Mouse (Mus musculus): ENCODE data around the gene Epdr1. TPM values are rescaled to one million over a fixed set of nuclear protein-coding genes. Genes with fewer than 3 reads are reported as not detected.

Epdr1 gene
- polyA plus RNA-seq, 1 experiment from 2014 or later: 13.8 TPM

- no peaks in the 10 kb centered on the region for H3K4me1 ChIP-seq (replicated peaks; ENCODE audit: control insufficient read depth, insufficient read depth, low read length)
- no peaks in the 10 kb centered on the region for H3K9me3 ChIP-seq (ENCODE audit: control insufficient read depth, low read length)
- no peak overlapping the region for H3K27ac ChIP-seq (ENCODE audit: low read depth)
- DNase-seq (ENCODE audit: low spot score) (no peak), ATAC-seq (replicated peaks; ENCODE audit: low FRiP score, low TSS enrichment, low read depth) (no peak)
- no peaks in the 10 kb centered on the region for H3K27me3 ChIP-seq (replicated peaks; ENCODE audit: control insufficient read depth, insufficient read depth, low read length)
- H3K4me3 ChIP-seq (ENCODE audit: low read depth, low read length): no peak overlapping the region
- no peaks in the 10 kb centered on the region for H3K36me3 ChIP-seq (ENCODE audit: control insufficient read depth, insufficient read depth, low read length)
- no peak overlapping the region for H3K9ac ChIP-seq (ENCODE audit: low read length)
- H3K4me2 ChIP-seq (ENCODE audit: low read length): no peak overlapping the region
- WGBS: 91% methylated on average over 5 of the region's 5 CpGs
Observed at GRCm38 (mm10) chr13:19630768-19631709, 11.3 kb upstream of the Epdr1 start.

GRCm38 (mm10) chr13:19626473-19626872 is 6.7 kb upstream of the Epdr1 start:
- H3K9me3 ChIP-seq (ENCODE audit: control insufficient read depth, low read length): no peaks in the 10 kb centered on the region
- no peak for DNase-seq (ENCODE audit: low spot score)
- no peak for ATAC-seq (replicated peaks; ENCODE audit: low FRiP score, low TSS enrichment, low read depth)
- H3K4me1 ChIP-seq (replicated peaks; ENCODE audit: control insufficient read depth, insufficient read depth, low read length): no peaks in the 10 kb centered on the region
- no peaks in the 10 kb centered on the region for H3K36me3 ChIP-seq (ENCODE audit: control insufficient read depth, insufficient read depth, low read length)
- no peak overlapping the region for H3K27ac ChIP-seq (ENCODE audit: low read depth)
- no peak overlapping the region for H3K9ac ChIP-seq (ENCODE audit: low read length)
- 78% methylated on average over 1 of the region's 1 CpGs for WGBS
- H3K4me2 ChIP-seq (ENCODE audit: low read length): no peak overlapping the region
- no peak overlapping the region for H3K4me3 ChIP-seq (ENCODE audit: low read depth, low read length)
- peaks cover 16% of the 10 kb centered on the region for H3K27me3 ChIP-seq (replicated peaks; ENCODE audit: control insufficient read depth, insufficient read depth, low read length)

- H3K4me2 ChIP-seq (ENCODE audit: low read length): no peak overlapping the region
- no peak overlapping the region for H3K27ac ChIP-seq (ENCODE audit: low read depth)
- no peaks in the 10 kb centered on the region for H3K9me3 ChIP-seq (ENCODE audit: control insufficient read depth, low read length)
- no peak overlapping the region for H3K4me3 ChIP-seq (ENCODE audit: low read depth, low read length)
- 81% methylated on average over 11 of the region's 11 CpGs for WGBS
- ATAC-seq (replicated peaks; ENCODE audit: low FRiP score, low TSS enrichment, low read depth) (no peak), DNase-seq (ENCODE audit: low spot score) (no peak)
- H3K36me3 ChIP-seq (ENCODE audit: control insufficient read depth, insufficient read depth, low read length): no peaks in the 10 kb centered on the region
- H3K9ac ChIP-seq (ENCODE audit: low read length): no peak overlapping the region
- no peaks in the 10 kb centered on the region for H3K4me1 ChIP-seq (replicated peaks; ENCODE audit: control insufficient read depth, insufficient read depth, low read length)
- H3K27me3 ChIP-seq (replicated peaks; ENCODE audit: control insufficient read depth, insufficient read depth, low read length): peaks cover 23% of the 10 kb centered on the region
Observed at GRCm38 (mm10) chr13:19624632-19625320, 5.0 kb upstream of the Epdr1 start.

- Histone ChIP-seq H3K4me2 (ENCODE audit: low read length) (peak overlapping the region; percentile 86), H3K27ac (ENCODE audit: low read depth) (no peak overlapping the region), H3K9me3 (ENCODE audit: control insufficient read depth, low read length) (no peaks in the 10 kb centered on the region), H3K4me3 (ENCODE audit: low read depth, low read length) (peak overlapping the region; percentile 49), H3K27me3 (replicated peaks; ENCODE audit: control insufficient read depth, insufficient read depth, low read length) (peaks cover 23% of the 10 kb centered on the region), H3K9ac (ENCODE audit: low read length) (peak overlapping the region; percentile 42), H3K4me1 (replicated peaks; ENCODE audit: control insufficient read depth, insufficient read depth, low read length) (no peaks in the 10 kb centered on the region), H3K36me3 (ENCODE audit: control insufficient read depth, insufficient read depth, low read length) (no peaks in the 10 kb centered on the region)
- 20% methylated on average over 30 of the region's 30 CpGs for WGBS
- ATAC-seq (replicated peaks; ENCODE audit: low FRiP score, low TSS enrichment, low read depth) (peak; percentile 13; the same call in 1 of the 2 replicates), DNase-seq (ENCODE audit: low spot score) (peak; percentile 64)
Observed at GRCm38 (mm10) chr13:19623228-19623905, 3.6 kb upstream of the Epdr1 start.

GRCm38 (mm10) chr13:19622573-19623227 is 3.0 kb upstream of the Epdr1 start, which contains the start of gene Sfrp4:
Sfrp4 (plus strand) TSS chr13:19623104.
- Histone ChIP-seq H3K27me3 (replicated peaks; ENCODE audit: control insufficient read depth, insufficient read depth, low read length) (peaks cover 23% of the 10 kb centered on the region), H3K4me2 (ENCODE audit: low read length) (peak within 1 kb of the TSS; percentile 86), H3K9ac (ENCODE audit: low read length) (peak within 1 kb of the TSS; percentile 42), H3K27ac (ENCODE audit: low read depth) (no peak within 1 kb of the TSS), H3K36me3 (ENCODE audit: control insufficient read depth, insufficient read depth, low read length) (no peaks in the 10 kb centered on the region), H3K4me3 (ENCODE audit: low read depth, low read length) (peak within 1 kb of the TSS; percentile 49), H3K4me1 (replicated peaks; ENCODE audit: control insufficient read depth, insufficient read depth, low read length) (no peaks in the 10 kb centered on the region), H3K9me3 (ENCODE audit: control insufficient read depth, low read length) (no peaks in the 10 kb centered on the region)
- ATAC-seq (replicated peaks; ENCODE audit: low FRiP score, low TSS enrichment, low read depth): peak; percentile 70
- peak; percentile 66 for DNase-seq (ENCODE audit: low spot score)
- 4% methylated on average over 25 of the region's 25 CpGs for WGBS

GRCm38 (mm10) chr13:19618841-19619215 is 899 bp downstream of the Epdr1 start:
- Histone ChIP-seq H3K4me3 (ENCODE audit: low read depth, low read length) (peak overlapping the region; percentile 55), H3K9ac (ENCODE audit: low read length) (peak overlapping the region; percentile 77), H3K4me2 (ENCODE audit: low read length) (peak overlapping the region; percentile 95), H3K4me1 (replicated peaks; ENCODE audit: control insufficient read depth, insufficient read depth, low read length) (no peaks in the 10 kb centered on the region), H3K36me3 (ENCODE audit: control insufficient read depth, insufficient read depth, low read length) (no peaks in the 10 kb centered on the region), H3K9me3 (ENCODE audit: control insufficient read depth, low read length) (no peaks in the 10 kb centered on the region), H3K27me3 (replicated peaks; ENCODE audit: control insufficient read depth, insufficient read depth, low read length) (peaks cover 12% of the 10 kb centered on the region), H3K27ac (ENCODE audit: low read depth) (no peak overlapping the region)
- DNase-seq (ENCODE audit: low spot score) (no peak), ATAC-seq (replicated peaks; ENCODE audit: low FRiP score, low TSS enrichment, low read depth) (peak; percentile 33; the same call in 1 of the 2 replicates)
- 8% methylated on average over 5 of the region's 5 CpGs for WGBS

- Histone ChIP-seq H3K36me3 (ENCODE audit: control insufficient read depth, insufficient read depth, low read length) (no peaks in the 10 kb centered on the region), H3K27ac (ENCODE audit: low read depth) (no peak overlapping the region), H3K4me1 (replicated peaks; ENCODE audit: control insufficient read depth, insufficient read depth, low read length) (no peaks in the 10 kb centered on the region), H3K4me3 (ENCODE audit: low read depth, low read length) (no peak overlapping the region), H3K9me3 (ENCODE audit: control insufficient read depth, low read length) (no peaks in the 10 kb centered on the region), H3K9ac (ENCODE audit: low read length) (no peak overlapping the region), H3K27me3 (replicated peaks; ENCODE audit: control insufficient read depth, insufficient read depth, low read length) (peaks cover 6% of the 10 kb centered on the region; the same call in 1 of the 2 replicates), H3K4me2 (ENCODE audit: low read length) (no peak overlapping the region)
- WGBS: 92% methylated on average over 4 of the region's 4 CpGs
- ATAC-seq (replicated peaks; ENCODE audit: low FRiP score, low TSS enrichment, low read depth): no peak
- no peak for DNase-seq (ENCODE audit: low spot score)
Observed at GRCm38 (mm10) chr13:19618081-19618480, 1.6 kb downstream of the Epdr1 start.

- Histone ChIP-seq H3K9me3 (ENCODE audit: control insufficient read depth, low read length) (no peaks in the 10 kb centered on the region), H3K27ac (ENCODE audit: low read depth) (no peak overlapping the region), H3K4me3 (ENCODE audit: low read depth, low read length) (no peak overlapping the region), H3K4me1 (replicated peaks; ENCODE audit: control insufficient read depth, insufficient read depth, low read length) (no peaks in the 10 kb centered on the region), H3K27me3 (replicated peaks; ENCODE audit: control insufficient read depth, insufficient read depth, low read length) (no peaks in the 10 kb centered on the region), H3K36me3 (ENCODE audit: control insufficient read depth, insufficient read depth, low read length) (no peaks in the 10 kb centered on the region), H3K4me2 (ENCODE audit: low read length) (no peak overlapping the region), H3K9ac (ENCODE audit: low read length) (no peak overlapping the region)
- no peak for ATAC-seq (replicated peaks; ENCODE audit: low FRiP score, low TSS enrichment, low read depth)
- 78% methylated on average over 1 of the region's 1 CpGs for WGBS
- no peak for DNase-seq (ENCODE audit: low spot score)
Observed at GRCm38 (mm10) chr13:19614311-19614710, 5.4 kb downstream of the Epdr1 start.

All from intestine, embryonic 14.5 days (tissue).